Mouse (Mus musculus) ES-Bruce4 (cell line): ENCODE measurements at regions not wholly inside any gene's neighbourhood (a gene's known extent, or its start where the extent isn't known, plus 50 kb on each side); places are given as distances from the start of the nearest gene placed in this dataset.

Source experiments
- CTCF ChIP-seq: IDR thresholded peaks from one replicate; pipeline ENCODE4 v1.8.1; 2011; ENCODE audit warnings: low read depth, low read length
- EP300 ChIP-seq: IDR thresholded peaks from 2 replicates; pipeline ENCODE4 v1.6.1; 2011; ENCODE audit warnings: low read depth, low read length; ENCODE audit not compliant: insufficient read depth
- POLR2A ChIP-seq: IDR thresholded peaks from one replicate; pipeline ENCODE4 v1.8.1; 2011; ENCODE audit warnings: low read length; ENCODE audit not compliant: insufficient read depth

DNA sequence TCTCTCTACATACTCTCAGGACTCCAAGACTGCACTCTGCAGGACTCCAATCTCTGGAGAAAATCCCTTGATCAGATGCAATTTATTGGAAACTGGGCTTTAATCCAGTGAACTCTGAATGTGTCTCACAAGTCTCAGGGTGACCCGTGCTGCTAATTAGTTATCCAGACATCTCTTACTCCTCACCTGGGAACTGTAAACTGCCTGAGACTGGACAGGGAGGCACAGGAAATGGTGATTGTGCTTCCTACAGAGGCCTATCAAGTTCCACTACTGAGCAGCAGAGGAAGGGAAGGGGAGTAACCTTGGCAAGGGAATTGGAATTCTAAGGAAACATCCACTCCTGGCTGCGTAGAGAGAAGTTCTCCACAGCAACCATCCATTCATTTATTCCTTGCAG is 228.0 kb upstream of the Sgcd start:
- TF ChIP-seq CTCF (no peak), POLR2A (no peak), EP300 (no peak)
